Mouse (Mus musculus) CH12.LX (cell line): Measurements from ENCODE around the gene Sult6b2. TPM values are rescaled to one million over a fixed set of nuclear protein-coding genes. Genes with fewer than 3 reads are reported as not detected.

Experiments
- DNase-seq: peaks from one replicate; pipeline ENCODE4 v3.0.0-alpha.2; 2013; ENCODE audit errors: extremely low read depth
- H3K27ac ChIP-seq: 2 replicates; pipeline ENCODE4 v1.5.1; 2012; ENCODE audit warnings: low read depth, mild to moderate bottlenecking, control low read depth, moderate library complexity; ENCODE audit not compliant: insufficient read depth
- H3K27me3 ChIP-seq: replicated peaks from 2 replicates; pipeline ENCODE3; 2012; ENCODE audit warnings: inconsistent platforms
- H3K36me3 ChIP-seq, 2 experiments: replicated peaks in 1 of 2; 2 replicates each; pipeline versions ENCODE3 to v1.6.1; 2012; ENCODE audit warnings: inconsistent platforms in 1 of 2, low read length in 1 of 2, mild to moderate bottlenecking in 1 of 2, mixed read lengths in 1 of 2, moderate library complexity in 1 of 2; ENCODE audit not compliant: control insufficient read depth in 1 of 2, insufficient read depth in 1 of 2
- H3K4me1 ChIP-seq, 2 experiments: 2 replicates each; pipeline ENCODE4 v1.6.1; 2012; ENCODE audit warnings: inconsistent platforms in 1 of 2, moderate library complexity in 1 of 2; ENCODE audit not compliant: insufficient read depth in 2 of 2, control insufficient read depth in 1 of 2
- H3K4me2 ChIP-seq: 2 replicates; pipeline ENCODE4 v1.6.1; 2012; ENCODE audit warnings: low read depth, mild to moderate bottlenecking, control low read depth; ENCODE audit not compliant: poor library complexity, insufficient read depth, severe bottlenecking
- H3K4me3 ChIP-seq, 3 experiments: fragments of 150-350 bp in 1 of 3; sonication (generic) in 1 of 3; replicated peaks in 1 of 3; 2 replicates each; pipeline versions ENCODE3 to v1.5.1; 2011 to 2012; ENCODE audit warnings: low read depth in 2 of 3, low read length in 2 of 3, mild to moderate bottlenecking in 2 of 3, moderate library complexity in 2 of 3, control low read depth in 1 of 3, improper control_type of control experiment in 1 of 3, inconsistent platforms in 1 of 3, mixed read lengths in 1 of 3; ENCODE audit not compliant: poor library complexity in 1 of 3
- H3K79me2 ChIP-seq: replicated peaks from 2 replicates; pipeline ENCODE4 v1.6.1; 2012; ENCODE audit warnings: mild to moderate bottlenecking, moderate library complexity; ENCODE audit not compliant: control insufficient read depth, poor library complexity, insufficient read depth, severe bottlenecking; ENCODE audit errors: extremely low read depth
- H3K9ac ChIP-seq: 2 replicates; pipeline ENCODE4 v1.6.1; 2012; ENCODE audit warnings: low read depth, mild to moderate bottlenecking, control low read depth, moderate library complexity; ENCODE audit not compliant: insufficient read depth
- H3K9me3 ChIP-seq: replicated peaks from 2 replicates; pipeline ENCODE3; 2012; ENCODE audit warnings: low read length, inconsistent platforms, mixed read lengths
- CHD1 ChIP-seq: IDR thresholded peaks from 2 replicates; pipeline ENCODE4 v1.6.1; 2012; ENCODE audit warnings: low read depth, low read length, improper control_type of control experiment, inconsistent platforms
- CTCF ChIP-seq, 2 experiments: IDR thresholded peaks in 1 of 2; conservative IDR thresholded peaks in 1 of 2; 2 replicates each; pipeline ENCODE4 v1.5.1; 2011 to 2012; ENCODE audit warnings: low read depth in 2 of 2, low read length in 2 of 2, improper control_type of control experiment in 1 of 2, inconsistent platforms in 1 of 2, mild to moderate bottlenecking in 1 of 2, moderate library complexity in 1 of 2
- E2F4 ChIP-seq: IDR thresholded peaks from 2 replicates; pipeline ENCODE4 v1.6.1; 2011; ENCODE audit warnings: low read depth, low read length, improper control_type of control experiment; ENCODE audit not compliant: insufficient replicate concordance
- ELF1 ChIP-seq: IDR thresholded peaks from 2 replicates; pipeline ENCODE4 v1.6.1; 2014; ENCODE audit warnings: low read depth, mild to moderate bottlenecking, inconsistent platforms, low read length, improper control_type of control experiment
- EP300 ChIP-seq: IDR thresholded peaks from 2 replicates; pipeline ENCODE4 v1.6.1; 2011; ENCODE audit warnings: low read length, improper control_type of control experiment
- ETS1 ChIP-seq: conservative IDR thresholded peaks from 2 replicates; pipeline ENCODE4 v1.6.1; 2012; ENCODE audit warnings: low read depth, mild to moderate bottlenecking, inconsistent platforms, low read length, improper control_type of control experiment, moderate library complexity
- HCFC1 ChIP-seq: IDR thresholded peaks from 2 replicates; pipeline ENCODE4 v1.6.1; 2012; ENCODE audit warnings: low read depth, mild to moderate bottlenecking, inconsistent platforms, low read length, improper control_type of control experiment
- JUND ChIP-seq: conservative IDR thresholded peaks from 2 replicates; pipeline ENCODE4 v1.6.1; 2011; ENCODE audit warnings: low read depth, low read length, improper control_type of control experiment
- MAX ChIP-seq: IDR thresholded peaks from 2 replicates; pipeline ENCODE4 v1.6.1; 2011; ENCODE audit warnings: low read length, improper control_type of control experiment
- MAZ ChIP-seq: IDR thresholded peaks from 2 replicates; pipeline ENCODE4 v1.6.1; 2012; ENCODE audit warnings: low read depth, mild to moderate bottlenecking, inconsistent platforms, low read length, improper control_type of control experiment, moderate library complexity
- MEF2A ChIP-seq: IDR thresholded peaks from 2 replicates; pipeline ENCODE4 v1.6.1; 2014; ENCODE audit warnings: low read depth, mild to moderate bottlenecking, inconsistent platforms, low read length, improper control_type of control experiment, borderline replicate concordance
- NRF1 ChIP-seq: IDR thresholded peaks from 2 replicates; pipeline ENCODE4 v1.6.1; 2014; ENCODE audit warnings: low read depth, mild to moderate bottlenecking, inconsistent platforms, low read length, improper control_type of control experiment, moderate library complexity
- POLR2A ChIP-seq: IDR thresholded peaks from 2 replicates; pipeline ENCODE4 v1.6.1; 2011; ENCODE audit warnings: low read depth, mild to moderate bottlenecking, improper control_type of control experiment, low read length
- RAD21 ChIP-seq: IDR thresholded peaks from 2 replicates; pipeline ENCODE4 v1.6.1; 2011; ENCODE audit warnings: low read depth, mild to moderate bottlenecking, low read length, improper control_type of control experiment, moderate library complexity
- RCOR1 ChIP-seq: conservative IDR thresholded peaks from 2 replicates; pipeline ENCODE4 v1.6.1; 2012; ENCODE audit warnings: low read depth, mild to moderate bottlenecking, inconsistent platforms, low read length, improper control_type of control experiment
- SIN3A ChIP-seq: IDR thresholded peaks from 2 replicates; pipeline ENCODE4 v1.6.1; 2012; ENCODE audit warnings: low read length, improper control_type of control experiment, inconsistent platforms
- SMC3 ChIP-seq: IDR thresholded peaks from 2 replicates; pipeline ENCODE4 v1.6.1; 2011; ENCODE audit warnings: low read depth, low read length, improper control_type of control experiment
- TCF12 ChIP-seq: IDR thresholded peaks from 2 replicates; pipeline ENCODE4 v1.6.1; 2014; ENCODE audit warnings: low read depth, mild to moderate bottlenecking, inconsistent platforms, low read length, improper control_type of control experiment
- USF1 ChIP-seq: IDR thresholded peaks from 2 replicates; pipeline ENCODE4 v1.6.1; 2014; ENCODE audit warnings: low read depth, mild to moderate bottlenecking, inconsistent platforms, low read length, improper control_type of control experiment
- USF2 ChIP-seq: conservative IDR thresholded peaks from 2 replicates; pipeline ENCODE4 v1.6.1; 2011; ENCODE audit warnings: low read depth, low read length, improper control_type of control experiment
- ZMIZ1 ChIP-seq: IDR thresholded peaks from 2 replicates; pipeline ENCODE4 v1.6.1; 2012; ENCODE audit warnings: low read depth, mild to moderate bottlenecking, inconsistent platforms, low read length, improper control_type of control experiment
- dilution Hi-C: fragments of 300-500 bp; cut with MboI; formaldehyde crosslinking; loops from 2 replicates; pipeline ENCODE4 v1.14.3; 2020; ENCODE audit warnings: low sequenced_read_pairs; ENCODE audit not compliant: extremely low pct_unique_long_range_greater_than_20kb, extremely low pct_ligation_motif_present
- in situ Hi-C: fragments of 300-500 bp; cut with MboI; formaldehyde crosslinking; loops from 3 replicates; pipeline ENCODE4 v1.14.3; 2019; ENCODE audit warnings: low sequenced_read_pairs, low pct_ligation_motif_present, low pct_unique_long_range_greater_than_20kb, mixed read lengths
- polyA plus RNA-seq: library from polyadenylated mRNA; unstranded; fragments of >175 nt; gene quantifications from 2 replicates; pipeline ENCODE4 v1.2.1, GENCODE M21; 2012; ENCODE audit warnings: low read depth; ENCODE audit not compliant: insufficient read length
- total RNA-seq, 2 experiments: library from RNA; depleted of rRNA; stranded (reverse); fragments of 300-350 nt in 1 of 2; fragments of >200 nt in 1 of 2; gene quantifications; 2 replicates each; pipeline ENCODE4 v1.2.3; 2012 to 2014

Sult6b2 gene
- total and polyA plus RNA-seq, 3 experiments: 0.25 to 1.1 (median 0.54) TPM

GRCm38 (mm10) chr6:142773566-142773965, 30.7 kb downstream of the Sult6b2 start:
- Histone ChIP-seq H3K4me2 (no peak overlapping the region), H3K36me3 (peaks cover 49 to 82% of the 10 kb centered on the region in 2 experiments), H3K4me1 (no peaks in the 10 kb centered on the region), H3K27me3 (no peaks in the 10 kb centered on the region), H3K27ac (no peak overlapping the region), H3K4me3 (no peak overlapping the region), H3K9me3 (no peaks in the 10 kb centered on the region), H3K79me2 (no peaks in the 10 kb centered on the region), H3K9ac (no peak overlapping the region)
- no peak for DNase-seq
- no peak for TF ChIP-seq MAX
- TF ChIP-seq CTCF (conservative IDR thresholded peaks at IDR 0.05 in 1 of 2, IDR thresholded peaks at IDR 0.05 in 1 of 2; ENCODE audit: low read depth in 2 of 2, low read length in 2 of 2): 0 out of 4 replicates have a peak, but pooled peaks have one; percentile 15 to 28
- dilution Hi-C loops (no loop called here), in situ Hi-C loops (no loop called here)

DNA sequence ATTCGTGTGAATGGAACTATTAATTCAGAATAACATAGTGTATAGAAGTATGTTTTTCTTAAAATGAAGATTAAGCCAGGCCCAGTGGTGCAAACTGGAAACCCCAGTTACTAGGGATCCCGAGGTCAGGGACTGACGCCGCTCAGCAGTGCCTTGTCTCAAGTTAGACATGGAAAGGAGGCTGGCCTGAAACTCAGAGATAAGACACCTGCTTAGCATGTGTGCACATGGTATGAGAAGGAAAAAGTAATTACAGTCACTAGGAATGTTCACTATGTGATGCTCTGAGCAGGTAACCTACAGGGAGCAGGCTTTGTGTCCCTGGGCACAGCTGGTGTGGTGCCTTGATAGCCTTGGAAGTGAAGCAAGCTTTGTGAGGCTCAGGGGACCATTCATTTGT, 32.7 kb downstream of the Sult6b2 start:
- Histone ChIP-seq H3K79me2 (no peaks in the 10 kb centered on the region), H3K4me3 (no peak overlapping the region), H3K9ac (no peak overlapping the region), H3K9me3 (no peaks in the 10 kb centered on the region), H3K4me2 (no peak overlapping the region), H3K4me1 (no peaks in the 10 kb centered on the region), H3K27ac (no peak overlapping the region), H3K36me3 (peaks cover 64 to 94% of the 10 kb centered on the region in 2 experiments), H3K27me3 (no peaks in the 10 kb centered on the region)
- DNase-seq: no peak
- dilution Hi-C loops (no loop called here), in situ Hi-C loops (no loop called here)
- no peak for TF ChIP-seq CHD1
- TF ChIP-seq HCFC1: no peak
- TF ChIP-seq MAZ: no peak
- TF ChIP-seq ELF1: no peak
- TF ChIP-seq USF1: no peak
- no peak for TF ChIP-seq TCF12
- TF ChIP-seq ETS1: no peak
- no peak for TF ChIP-seq MEF2A
- TF ChIP-seq USF2: no peak
- no peak for TF ChIP-seq NRF1
- no peak for TF ChIP-seq ZMIZ1
- no peak for TF ChIP-seq SMC3
- TF ChIP-seq RAD21: no peak
- no peak for TF ChIP-seq SIN3A
- TF ChIP-seq JUND: no peak
- TF ChIP-seq E2F4: no peak
- no peak for TF ChIP-seq RCOR1
- no peak for TF ChIP-seq POLR2A
- TF ChIP-seq EP300: no peak
